ENCODE assay signal across 29 mouse cellular contexts in genomic region chr9:119435855-119436254, GRCm38 (mm10). TPM values are rescaled to one million over a fixed set of nuclear protein-coding genes. Genes with fewer than 3 reads are reported as not detected.
DNase-seq lines count a peak whose midpoint lies in the region; ATAC-seq and TF ChIP-seq lines count a peak whose summit lies in the region.
"Had no signal": no experiment of that assay in that cellular context is flagged by ENCODE, and none has a peak within 500 bp of the region (broad histone marks: within the 10 kb centered on the region; RNA-seq: fewer than 3 reads in every experiment).

No protein-coding gene starts in this region.

- no peak for TF ChIP-seq POLR2A in bone marrow macrophage, adult 2 months (IDR thresholded peaks at IDR 0.05; ENCODE audit: borderline replicate concordance, low read depth, low read length)

- no peak overlapping the region for H3K9ac ChIP-seq in lung, postnatal 0 days (replicated peaks; ENCODE audit: low read depth)
- H3K9ac ChIP-seq: embryonic facial prominence, embryonic 13.5 days; embryonic facial prominence, embryonic 15.5 days; forebrain, embryonic 12.5 days had no signal

- no peak overlapping the region for H3K4me3 ChIP-seq in bone marrow macrophage, adult 2 months (ENCODE audit: insufficient read depth, low read length)
- H3K4me3 ChIP-seq in heart, embryonic 10.5 days, result no peak overlapping the region
- no peak overlapping the region for H3K4me3 ChIP-seq in lung, postnatal 0 days (ENCODE audit: low read depth, low read length)
- H3K4me3 ChIP-seq: embryonic facial prominence, embryonic 13.5 days; embryonic facial prominence, embryonic 15.5 days; erythroblast, embryonic 14.5 days; forebrain, embryonic 10.5 days; forebrain, embryonic 12.5 days had no signal

- TF ChIP-seq EP300 in lung, postnatal 0 days (IDR thresholded peaks at IDR 0.05), result no peak

- peaks cover 22% of the 10 kb centered on the region for H3K4me1 ChIP-seq in bone marrow macrophage, adult 2 months (ENCODE audit: control insufficient read depth, insufficient read depth, low read length)
- 0 out of 2 replicates have a peak, but pooled peaks cover 4% of the 10 kb centered on the region for H3K4me1 ChIP-seq in heart, embryonic 10.5 days
- H3K4me1 ChIP-seq in lung, postnatal 0 days (ENCODE audit: insufficient read depth, low read depth, low read length), result no peaks in the 10 kb centered on the region
- H3K4me1 ChIP-seq: embryonic facial prominence, embryonic 13.5 days; embryonic facial prominence, embryonic 15.5 days; forebrain, embryonic 10.5 days; forebrain, embryonic 12.5 days had no signal

- no peaks in the 10 kb centered on the region for H3K27me3 ChIP-seq in heart, embryonic 10.5 days (ENCODE audit: insufficient read depth, poor library complexity, severe bottlenecking)
- H3K27me3 ChIP-seq in lung, postnatal 0 days (replicated peaks; ENCODE audit: insufficient read depth, low read length), result no peaks in the 10 kb centered on the region
- H3K27me3 ChIP-seq: CH12.LX; embryonic facial prominence, embryonic 13.5 days; embryonic facial prominence, embryonic 15.5 days; forebrain, embryonic 12.5 days; Patski had no signal

- DNase-seq in left cerebral cortex, adult 11 months (ENCODE audit: low spot score), result no peak
- no peak for DNase-seq in heart, postnatal 10 days
- no peak for DNase-seq in heart, embryonic 10.5 days (ENCODE audit: low spot score)
- DNase-seq in lung, postnatal 0 days (ENCODE audit: low spot score), result no peak
- DNase-seq: adrenal gland, adult 8-10 months; adrenal gland, postnatal 14 days; adrenal gland, postnatal 36 days; B cell, adult 2 months; cerebellum, adult 11-12 months; cerebellum, adult 2 months; cerebellum, adult 9-10 months; cerebellum, postnatal 10 days; cerebellum, postnatal 25 days; embryo, embryonic 11 days had no signal

- intact Hi-C loops in heart, postnatal 10 days (cut with DNase I), result no loop called here

- 70% methylated on average over 2 of the region's 2 CpGs for WGBS in heart, embryonic 10.5 days
- WGBS in lung, postnatal 0 days, result 57% methylated on average over 2 of the region's 2 CpGs

- H3K9me3 ChIP-seq in heart, embryonic 10.5 days, result no peaks in the 10 kb centered on the region
- no peaks in the 10 kb centered on the region for H3K9me3 ChIP-seq in lung, postnatal 0 days (ENCODE audit: low read length)
- H3K9me3 ChIP-seq: embryonic facial prominence, embryonic 13.5 days; embryonic facial prominence, embryonic 15.5 days; forebrain, embryonic 10.5 days; forebrain, embryonic 12.5 days; G1E had no signal

- peaks cover 73% of the 10 kb centered on the region for H3K36me3 ChIP-seq in heart, embryonic 10.5 days
- peaks cover 14% of the 10 kb centered on the region; the same call in 1 of the 2 replicates for H3K36me3 ChIP-seq in lung, postnatal 0 days (ENCODE audit: insufficient read depth, low read length)

- peak; percentile 76 for ATAC-seq in granulocyte monocyte progenitor cell, adult 5-6 weeks (replicated peaks; ENCODE audit: poor library complexity, severe bottlenecking)
- peak; percentile 72 for ATAC-seq in megakaryocyte progenitor cell, adult 5-6 weeks (replicated peaks; ENCODE audit: poor library complexity)
- ATAC-seq in lung, postnatal 0 days, result no peak
- ATAC-seq: activated CD4-positive, CD25-positive, alpha-beta regulatory T cell, adult 4 months; CD4-positive, CD25-positive, alpha-beta regulatory T cell, adult 4 months; forebrain, embryonic 14.5 days; forebrain, embryonic 16.5 days; Patski had no signal

- no peak overlapping the region for H3K4me2 ChIP-seq in lung, postnatal 0 days (replicated peaks; ENCODE audit: low read depth, low read length)
- H3K4me2 ChIP-seq: embryonic facial prominence, embryonic 13.5 days; embryonic facial prominence, embryonic 15.5 days; forebrain, embryonic 12.5 days had no signal

- H3K27ac ChIP-seq in bone marrow macrophage, adult 2 months (ENCODE audit: insufficient read depth, low read depth, low read length), result peak overlapping the region; percentile 70
- H3K27ac ChIP-seq in heart, embryonic 10.5 days, result no peak overlapping the region
- H3K27ac ChIP-seq in lung, postnatal 0 days (ENCODE audit: low read length), result no peak overlapping the region
- H3K27ac ChIP-seq: embryonic facial prominence, embryonic 13.5 days; embryonic facial prominence, embryonic 15.5 days; forebrain, embryonic 10.5 days; forebrain, embryonic 12.5 days had no signal

- TF ChIP-seq CTCF in bone marrow macrophage, adult 2 months (IDR thresholded peaks at IDR 0.05; ENCODE audit: low read depth, low read length), result no peak
- no peak for TF ChIP-seq CTCF in lung, postnatal 0 days (IDR thresholded peaks at IDR 0.05)

RNA-seq across cellular contexts. Expression of gene Exog, which starts 8.9 kb away (rescaled TPM):
- 4.6 and 5.7 TPM in 2 replicates for polyA plus RNA-seq in bone marrow macrophage, adult 2 months (2012; ENCODE audit: insufficient read depth, insufficient read length, missing spikeins)
- 10.4 and 17.7 TPM in 2 replicates for total RNA-seq in granulocyte monocyte progenitor cell, adult 5-6 weeks (2014; fragmentation: Nextera tagmentation)
- total RNA-seq in granulocyte monocyte progenitor cell, adult 5-6 weeks (2017), result 4.2 and 4.6 TPM in 2 replicates
- total RNA-seq in megakaryocyte progenitor cell, adult 5-6 weeks (2015), result 8.7 and 10.2 TPM in 2 replicates
- 5.1 and 5.2 TPM in 2 replicates for total RNA-seq in megakaryocyte progenitor cell, adult 5-6 weeks (2017)
- 1 to 10 TPM; 2.8 to 4.4 TPM for total RNA-seq in heart, postnatal 10 days (2021)
- 16.2 and 25.0 TPM in 2 replicates for polyA plus RNA-seq in heart, embryonic 10.5 days (2016; fragmentation: Nextera tagmentation; extraction: Ambion mirVana)
- polyA plus RNA-seq in lung, postnatal 0 days (2015; fragmentation: Nextera tagmentation; extraction: Ambion mirVana), result 6.9 and 7.4 TPM in 2 replicates

RNA-seq across cellular contexts. Expression of gene Acvr2b, which starts 33.9 kb away (rescaled TPM):
- polyA plus RNA-seq in bone marrow macrophage, adult 2 months (2012; ENCODE audit: insufficient read depth, insufficient read length, missing spikeins), result 5.1 and 5.8 TPM in 2 replicates
- total RNA-seq in granulocyte monocyte progenitor cell, adult 5-6 weeks (2014; fragmentation: Nextera tagmentation), result 2.0 and 2.9 TPM in 2 replicates
- total RNA-seq in granulocyte monocyte progenitor cell, adult 5-6 weeks (2017), result 0.36 and 0.65 TPM in 2 replicates
- total RNA-seq in megakaryocyte progenitor cell, adult 5-6 weeks (2015), result 1.2 TPM in 2 replicates
- total RNA-seq in megakaryocyte progenitor cell, adult 5-6 weeks (2017), result 0.68 and 1.2 TPM in 2 replicates
- 1 to 10 TPM; 6.9 to 7.4 TPM for total RNA-seq in heart, postnatal 10 days (2021)
- polyA plus RNA-seq in heart, embryonic 10.5 days (2016; fragmentation: Nextera tagmentation; extraction: Ambion mirVana), result 29.6 and 35.4 TPM in 2 replicates
- polyA plus RNA-seq in lung, postnatal 0 days (2015; fragmentation: Nextera tagmentation; extraction: Ambion mirVana), result 15.6 TPM in 2 replicates
- polyA plus RNA-seq: activated CD4-positive, CD25-positive, alpha-beta regulatory T cell, adult 4 months had no signal
